Mouse (Mus musculus) lung, adult 10 weeks (tissue): Measurements from ENCODE around the gene Zfp566. TPM values are rescaled to one million over a fixed set of nuclear protein-coding genes. Genes with fewer than 3 reads are reported as not detected.

ENCODE experiments used
- polyA plus RNA-seq: library from polyadenylated mRNA; stranded (reverse); fragments of 350-450 nt; fragmentation: Illumina TruSeq; extraction: RNeasy Lipid Tissue Mini Kit (QIAGEN cat#74804); gene quantifications from one replicate; pipeline ENCODE4 v1.2.3, GENCODE M21; 2014; ENCODE audit warnings: low read depth, low replicate concordance; ENCODE audit not compliant: insufficient read depth

Zfp566 gene
- polyA plus RNA-seq: 3.7 TPM

DNA sequence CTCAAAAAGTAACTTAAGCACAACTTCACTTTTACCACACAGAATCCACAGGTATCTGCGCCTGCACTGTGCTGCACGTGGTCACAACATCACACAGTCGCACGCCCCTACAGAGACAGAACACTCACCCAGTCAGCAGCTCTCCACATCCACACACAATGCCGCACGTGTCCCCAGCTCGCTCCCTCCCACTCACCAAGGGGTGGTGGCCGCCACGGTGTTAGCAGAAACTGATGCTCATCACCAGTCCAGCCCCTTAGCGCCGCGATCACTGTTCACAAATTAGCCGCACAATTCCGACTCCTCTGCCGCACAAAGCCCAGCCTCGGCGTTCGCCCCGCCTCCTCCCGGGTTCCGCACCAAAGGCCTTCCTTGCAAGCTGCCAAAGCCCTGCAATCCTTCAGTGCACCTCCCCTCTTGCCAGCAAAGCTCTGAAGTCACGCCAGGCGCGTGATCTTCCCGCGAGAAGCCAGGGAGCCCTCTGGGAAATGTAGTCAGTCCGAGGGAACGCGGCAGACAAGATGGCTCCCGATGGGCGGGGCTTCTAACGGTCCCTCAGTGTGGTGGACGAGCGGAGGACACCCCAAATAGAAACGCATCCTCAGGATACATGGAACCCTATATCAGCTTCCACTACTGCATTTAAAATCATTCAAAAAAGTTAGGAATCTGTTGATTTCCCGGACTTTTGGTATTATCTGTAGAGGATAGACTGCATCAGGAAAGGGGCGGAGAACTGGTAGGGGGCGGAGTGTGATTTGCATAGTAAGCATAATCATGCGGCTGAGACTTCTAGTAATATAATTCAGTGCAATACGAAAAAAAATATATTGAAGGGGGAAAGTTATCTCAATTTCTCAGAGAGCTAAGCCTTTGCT is at the start of gene Zfp566, which contains the start of gene Gm26920:
TSS of gene Zfp566 (minus strand) at position 436 of the 878 bp plus-strand sequence.
TSS of gene Gm26920 (minus strand) at position 319 of the 878 bp plus-strand sequence.

DNA sequence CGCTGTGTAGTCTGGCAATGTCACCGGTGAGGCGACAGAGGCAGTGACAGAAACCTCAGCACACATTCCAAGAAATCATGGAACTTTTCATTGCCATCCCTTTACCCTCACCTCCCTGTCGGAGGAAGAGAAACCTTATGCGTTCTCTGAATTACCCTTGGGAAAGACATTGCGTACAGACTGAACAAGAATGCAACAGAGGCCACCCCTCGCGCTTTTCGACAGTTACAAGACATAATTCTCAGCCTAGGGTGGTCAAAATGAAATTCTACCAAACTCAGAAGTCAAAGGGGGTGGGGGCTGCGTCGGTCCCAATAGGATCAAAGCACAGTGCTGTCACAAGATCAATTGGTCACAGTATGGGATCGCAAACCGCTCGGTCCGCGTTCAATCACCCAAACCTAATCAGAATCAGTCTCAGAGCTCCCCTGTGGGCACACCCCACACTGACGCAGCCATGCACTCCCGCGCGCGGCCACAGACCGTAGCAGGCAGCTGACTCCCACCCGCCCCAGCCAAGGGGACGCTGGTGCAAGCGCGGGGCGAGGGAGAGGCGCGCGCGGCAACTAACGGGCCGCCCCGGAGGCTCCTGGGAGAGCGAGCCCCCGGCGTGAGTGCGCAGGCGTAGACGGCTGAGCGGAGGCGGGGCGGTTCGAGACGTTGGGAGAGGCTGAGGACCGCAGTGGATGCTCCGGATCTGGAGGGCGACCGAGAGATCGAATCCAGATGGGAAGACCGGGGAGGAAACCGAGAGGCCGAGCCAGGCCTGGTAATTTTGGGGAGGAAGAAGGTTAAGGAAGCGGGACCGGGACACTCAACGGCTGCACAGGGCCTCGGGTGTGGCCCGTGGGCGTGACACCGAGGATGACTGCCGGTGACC is 31.2 kb upstream of the Zfp566 start, which contains the start of gene Zfp382:
TSS of gene Zfp382 (plus strand) at position 635 of the 880 bp plus-strand sequence.

DNA sequence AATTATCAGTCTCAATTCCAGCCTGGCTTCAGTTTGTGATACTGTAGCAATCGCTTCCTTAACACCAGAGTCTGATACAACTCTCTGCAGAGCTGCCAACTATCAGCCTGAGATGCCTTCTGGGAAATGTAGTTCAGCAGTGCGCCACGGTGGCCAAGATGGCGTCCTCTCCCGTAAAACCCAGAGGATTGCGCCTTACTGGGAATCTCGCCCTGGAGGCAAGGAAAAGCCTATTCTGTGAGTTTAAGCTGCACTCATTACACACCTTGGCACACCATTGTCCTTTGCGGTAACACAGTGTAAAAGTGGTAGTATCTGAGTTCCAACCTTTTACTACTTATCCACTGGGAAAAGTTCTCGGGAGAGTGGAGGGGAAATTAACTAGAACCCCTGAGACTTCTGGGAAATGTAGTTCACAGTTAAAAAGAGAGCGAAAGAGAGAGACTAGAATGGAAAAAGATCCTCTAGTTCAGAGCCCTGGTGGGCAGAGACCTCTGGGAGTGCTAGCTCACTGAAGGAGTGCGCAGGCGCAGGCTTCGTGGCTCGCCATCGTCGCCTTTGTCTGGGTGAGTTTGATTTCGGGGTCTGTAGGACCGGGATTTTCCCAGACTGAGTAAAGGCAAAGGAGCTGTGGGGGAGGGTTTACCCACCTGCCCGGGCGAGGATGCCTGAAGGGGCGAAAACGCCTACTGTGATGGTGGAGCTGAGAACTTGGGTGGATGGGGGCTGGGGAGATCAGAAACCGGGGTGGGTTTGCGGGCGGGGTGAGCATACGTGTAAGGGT is 4.5 kb upstream of the Zfp566 start, which contains the start of gene Zfp260:
TSS of gene Zfp260 (plus strand) at position 132 of the 784 bp plus-strand sequence.

DNA sequence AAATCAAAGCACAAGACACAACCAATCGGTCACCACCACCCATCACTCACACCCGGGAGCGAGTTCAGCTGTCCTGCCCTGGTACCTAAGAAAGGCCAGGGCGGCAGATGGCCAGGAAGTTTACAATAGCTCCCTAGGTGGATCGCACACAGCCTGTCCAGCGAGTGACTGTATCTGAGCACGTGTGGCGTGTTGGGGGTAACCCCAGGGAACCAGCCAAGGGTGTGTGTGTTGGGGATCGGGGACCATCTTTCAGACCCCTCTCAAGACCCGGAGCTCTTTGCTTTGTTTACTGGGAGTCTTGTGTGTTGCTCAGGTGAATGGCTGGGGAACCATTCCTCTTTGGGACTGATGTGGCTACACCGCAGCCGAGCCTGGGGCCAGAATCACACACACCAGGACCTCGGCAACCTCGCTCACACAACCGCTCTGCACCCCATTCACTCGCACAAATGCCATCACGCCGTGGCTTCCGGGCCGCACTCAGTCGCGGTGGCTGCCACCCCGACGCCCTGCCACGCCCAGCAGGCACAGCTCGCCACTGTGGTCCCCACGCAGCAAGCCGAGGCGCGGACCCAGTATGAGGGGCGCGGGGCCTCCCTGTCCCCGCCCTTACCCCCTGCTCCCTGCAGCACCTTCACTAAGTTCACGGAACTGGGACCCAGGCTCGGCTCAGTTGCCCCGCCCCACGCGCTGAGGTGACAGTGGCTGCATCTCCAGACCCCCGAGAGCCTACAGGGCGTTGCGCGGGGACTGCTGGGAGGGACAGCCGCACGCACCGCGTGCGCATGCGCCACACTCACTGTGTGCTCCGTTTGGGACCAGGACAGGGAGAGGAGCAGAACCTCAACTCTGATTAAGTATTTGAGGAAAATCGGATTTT is 17.9 kb downstream of the Zfp566 start, which contains the start of gene Zfp82:
TSS of gene Zfp82 (minus strand) at position 755 of the 883 bp plus-strand sequence.

DNA sequence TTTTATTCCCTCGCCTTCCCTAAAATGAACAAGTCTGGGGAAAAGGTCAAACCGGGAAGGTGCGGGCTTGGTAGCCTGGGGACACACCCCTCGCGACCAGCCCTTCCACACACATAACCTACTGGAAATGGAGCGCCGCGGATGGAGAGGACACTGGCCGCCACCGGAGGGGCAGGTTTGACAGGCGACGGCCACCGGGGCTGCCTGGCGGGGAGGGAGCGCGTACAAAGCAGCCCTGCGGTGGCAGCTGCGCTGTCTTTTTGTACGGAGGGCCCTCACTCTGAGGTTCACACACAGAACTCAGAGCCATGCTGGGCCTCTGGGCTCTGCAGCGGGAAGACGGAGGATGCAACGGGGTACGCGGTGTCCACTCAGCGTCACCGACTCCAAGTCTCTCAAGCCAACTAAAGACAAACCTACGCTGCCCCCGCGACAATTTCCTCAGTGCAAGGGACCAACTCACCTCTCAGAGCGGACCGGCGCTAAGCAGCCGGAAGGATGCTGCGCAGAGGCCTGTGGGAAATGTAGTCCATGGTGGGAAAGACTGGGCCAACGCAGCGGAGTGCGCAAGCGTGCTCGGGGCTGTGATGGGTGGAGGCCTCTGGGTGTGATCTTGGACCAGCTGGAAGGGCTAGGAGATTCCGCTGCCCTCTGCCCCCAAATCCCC is 39.3 kb downstream of the Zfp566 start, which contains the start of gene Zfp14:
TSS of gene Zfp14 (minus strand) at position 499 of the 667 bp plus-strand sequence.

Other genes starting within 250 kb of the Zfp566 start
- gene Zfp940, start 236.9 kb downstream of the Zfp566 start, polyA plus RNA-seq: 1.3 TPM
- 3.3 TPM for gene Zfp420, start 230.5 kb downstream of the Zfp566 start, polyA plus RNA-seq
- 2.4 TPM for gene Zfp27, start 184.0 kb downstream of the Zfp566 start, polyA plus RNA-seq
- gene Zfp383, start 182.3 kb downstream of the Zfp566 start, polyA plus RNA-seq: 4.4 TPM
- 4.0 TPM for gene Zfp74, start 136.4 kb downstream of the Zfp566 start, polyA plus RNA-seq
- gene Zfp568, start 106.6 kb downstream of the Zfp566 start, polyA plus RNA-seq: 2.4 TPM
- 2.8 TPM for gene Zfp14, start 39.1 kb downstream of the Zfp566 start, polyA plus RNA-seq
- gene Zfp82, start 17.6 kb downstream of the Zfp566 start, polyA plus RNA-seq: 3.7 TPM
- gene Gm26920, start 117 bp downstream of the Zfp566 start, polyA plus RNA-seq: not detected
- gene Zfp260, start 4.2 kb upstream of the Zfp566 start, polyA plus RNA-seq: 34.1 TPM
- 0.50 TPM for gene Zfp382, start 31.4 kb upstream of the Zfp566 start, polyA plus RNA-seq
- gene Zfp146, start 79.2 kb upstream of the Zfp566 start, polyA plus RNA-seq: 21.5 TPM
- gene Cox7a1, start 93.6 kb upstream of the Zfp566 start, polyA plus RNA-seq: 91.7 TPM
- 301 TPM for gene Capns1, start 108.3 kb upstream of the Zfp566 start, polyA plus RNA-seq
- 84.4 TPM for gene Polr2i, start 141.4 kb upstream of the Zfp566 start, polyA plus RNA-seq
- 83.5 TPM for gene Tbcb, start 141.7 kb upstream of the Zfp566 start, polyA plus RNA-seq
- gene Ovol3, start 145.2 kb upstream of the Zfp566 start, polyA plus RNA-seq: not detected
- gene Thap8, start 189.6 kb upstream of the Zfp566 start, polyA plus RNA-seq: not detected
- gene Wdr62, start 189.9 kb upstream of the Zfp566 start, polyA plus RNA-seq: 3.4 TPM
- 3.7 TPM for gene Clip3, start 201.2 kb upstream of the Zfp566 start, polyA plus RNA-seq
- 44.8 TPM for gene Alkbh6, start 218.2 kb upstream of the Zfp566 start, polyA plus RNA-seq
- 3.2 TPM for gene Syne4, start 224.3 kb upstream of the Zfp566 start, polyA plus RNA-seq
- 0.27 TPM for gene E130208F15Rik, start 231.2 kb upstream of the Zfp566 start, polyA plus RNA-seq
- gene Sdhaf1, start 233.4 kb upstream of the Zfp566 start, polyA plus RNA-seq: 9.9 TPM